Mouse (Mus musculus): ENCODE measurements around the gene Ggt5. TPM values are rescaled to one million over a fixed set of nuclear protein-coding genes. Genes with fewer than 3 reads are reported as not detected.
A peak's percentile ranks its signal among the peaks of the same experiment; 100 is the strongest.
"Not testable (repeated sequence)": the region's sequence is repeated elsewhere in the genome, so short reads cannot be mapped to it uniquely, and the experiment has no call there.

The Ggt5 gene
- polyA plus RNA-seq, 1 experiment from 2014 or later, result 0.21 TPM

GRCm38 (mm10) chr10:75559676-75560548 lies 29.2 kb upstream of the Ggt5 start, which contains the start of gene Lrrc75b:
Gene Lrrc75b (minus strand): TSS chr10:75560330.
- Histone ChIP-seq H3K9me3 (replicated peaks) (no peaks in the 10 kb centered on the region), H3K36me3 (no peaks in the 10 kb centered on the region), H3K4me2 (peak within 1 kb of the TSS; percentile 69), H3K27me3 (replicated peaks) (peaks cover 85% of the 10 kb centered on the region), H3K27ac (no peak within 1 kb of the TSS), H3K9ac (no peak within 1 kb of the TSS; the same call in 1 of the 2 replicates), H3K4me3 (peak within 1 kb of the TSS; percentile 47), H3K4me1 (peaks cover 17% of the 10 kb centered on the region)
- 2% methylated on average over 74 of the region's 75 CpGs for WGBS (ENCODE audit: insufficient replicate concordance)
- no peak for ATAC-seq

GRCm38 (mm10) chr10:75560549-75560899 lies 28.6 kb upstream of the Ggt5 start:
- 16% methylated on average over 6 of the region's 6 CpGs for WGBS (ENCODE audit: insufficient replicate concordance)
- no peak for ATAC-seq
- Histone ChIP-seq H3K9me3 (replicated peaks) (no peaks in the 10 kb centered on the region), H3K27me3 (replicated peaks) (peaks cover 85% of the 10 kb centered on the region), H3K4me3 (no peak overlapping the region; the same call in 1 of the 2 replicates), H3K36me3 (no peaks in the 10 kb centered on the region), H3K4me2 (peak overlapping the region; percentile 69), H3K4me1 (peaks cover 22% of the 10 kb centered on the region), H3K27ac (no peak overlapping the region), H3K9ac (no peak overlapping the region)

- Histone ChIP-seq H3K9me3 (replicated peaks) (no peaks in the 10 kb centered on the region), H3K27me3 (replicated peaks) (peaks cover 81% of the 10 kb centered on the region), H3K27ac (no peak within 1 kb of the TSS), H3K4me3 (no peak within 1 kb of the TSS; the same call in 1 of the 2 replicates), H3K36me3 (no peaks in the 10 kb centered on the region), H3K9ac (no peak within 1 kb of the TSS), H3K4me2 (peak within 1 kb of the TSS; percentile 69), H3K4me1 (peaks cover 28% of the 10 kb centered on the region)
- WGBS (ENCODE audit: insufficient replicate concordance), result 46% methylated on average over 10 of the region's 10 CpGs
- no peak for ATAC-seq
Measured at GRCm38 (mm10) chr10:75561071-75561654, 28.0 kb upstream of the Ggt5 start, which contains the start of gene Ggt1. Gene Ggt1 (plus strand): TSS chr10:75561604.

GRCm38 (mm10) chr10:75562596-75562995 lies 26.5 kb upstream of the Ggt5 start:
- no peak overlapping the region for H3K4me3 ChIP-seq
- H3K27me3 ChIP-seq (replicated peaks), result peaks cover 67% of the 10 kb centered on the region
- no peak overlapping the region for H3K4me2 ChIP-seq
- no peaks in the 10 kb centered on the region for H3K36me3 ChIP-seq
- no peaks in the 10 kb centered on the region for H3K9me3 ChIP-seq (replicated peaks)
- no peak overlapping the region for H3K27ac ChIP-seq
- no peak overlapping the region for H3K9ac ChIP-seq
- peaks cover 29% of the 10 kb centered on the region for H3K4me1 ChIP-seq
- no peak for ATAC-seq
- WGBS (ENCODE audit: insufficient replicate concordance), result 59% methylated on average over 8 of the region's 8 CpGs

GRCm38 (mm10) chr10:75564687-75565265 lies 24.4 kb upstream of the Ggt5 start:
- H3K27ac ChIP-seq, result no peak overlapping the region
- H3K36me3 ChIP-seq, result no peaks in the 10 kb centered on the region
- H3K27me3 ChIP-seq (replicated peaks), result peaks cover 45% of the 10 kb centered on the region
- H3K9ac ChIP-seq, result no peak overlapping the region
- 45% methylated on average over 12 of the region's 12 CpGs for WGBS (ENCODE audit: insufficient replicate concordance)
- ATAC-seq, result no peak
- H3K4me1 ChIP-seq, result peaks cover 42% of the 10 kb centered on the region
- no peak overlapping the region for H3K4me2 ChIP-seq
- H3K9me3 ChIP-seq (replicated peaks), result no peaks in the 10 kb centered on the region
- no peak overlapping the region for H3K4me3 ChIP-seq

- Histone ChIP-seq H3K4me1 (peaks cover 37% of the 10 kb centered on the region), H3K27ac (peak overlapping the region; percentile 52; the same call in 1 of the 2 replicates), H3K9ac (no peak overlapping the region), H3K27me3 (replicated peaks) (peaks cover 39% of the 10 kb centered on the region), H3K36me3 (no peaks in the 10 kb centered on the region), H3K9me3 (replicated peaks) (no peaks in the 10 kb centered on the region), H3K4me3 (no peak overlapping the region), H3K4me2 (peak overlapping the region; percentile 6; the same call in 1 of the 2 replicates)
- ATAC-seq, result peak; percentile 24; the same call in 1 of the 2 replicates
- 16% methylated on average over 6 of the region's 6 CpGs for WGBS (ENCODE audit: insufficient replicate concordance)
Measured at GRCm38 (mm10) chr10:75565436-75565835, 23.7 kb upstream of the Ggt5 start.

GRCm38 (mm10) chr10:75565906-75566305 lies 23.2 kb upstream of the Ggt5 start:
- H3K4me3 ChIP-seq, result no peak overlapping the region
- no peak overlapping the region for H3K9ac ChIP-seq
- peak overlapping the region; percentile 6; the same call in 1 of the 2 replicates for H3K4me2 ChIP-seq
- H3K27ac ChIP-seq, result peak overlapping the region; percentile 52; the same call in 1 of the 2 replicates
- WGBS (ENCODE audit: insufficient replicate concordance), result 27% methylated on average over 7 of the region's 7 CpGs
- ATAC-seq, result peak; percentile 17; the same call in 1 of the 2 replicates
- peaks cover 37% of the 10 kb centered on the region for H3K4me1 ChIP-seq
- no peaks in the 10 kb centered on the region for H3K9me3 ChIP-seq (replicated peaks)
- H3K36me3 ChIP-seq, result no peaks in the 10 kb centered on the region
- peaks cover 34% of the 10 kb centered on the region for H3K27me3 ChIP-seq (replicated peaks)

- WGBS (ENCODE audit: insufficient replicate concordance), result 42% methylated on average over 5 of the region's 5 CpGs
- ATAC-seq, result no peak
- peaks cover 30% of the 10 kb centered on the region for H3K27me3 ChIP-seq (replicated peaks)
- H3K4me2 ChIP-seq, result no peak overlapping the region
- peak overlapping the region; percentile 52; the same call in 1 of the 2 replicates for H3K27ac ChIP-seq
- no peak overlapping the region for H3K9ac ChIP-seq
- peaks cover 39% of the 10 kb centered on the region for H3K4me1 ChIP-seq
- no peak overlapping the region for H3K4me3 ChIP-seq
- H3K9me3 ChIP-seq (replicated peaks), result no peaks in the 10 kb centered on the region
- no peaks in the 10 kb centered on the region for H3K36me3 ChIP-seq
Measured at GRCm38 (mm10) chr10:75566321-75566720, 22.8 kb upstream of the Ggt5 start.

- H3K9ac ChIP-seq; H3K27ac ChIP-seq; H3K9me3 ChIP-seq (replicated peaks); H3K36me3 ChIP-seq; H3K4me2 ChIP-seq; H3K4me3 ChIP-seq; ATAC-seq: not testable (repeated sequence)
- Histone ChIP-seq H3K27me3 (replicated peaks) (peaks cover 25% of the 10 kb centered on the region), H3K4me1 (peaks cover 42% of the 10 kb centered on the region)
- WGBS (ENCODE audit: insufficient replicate concordance), result 66% methylated on average over 2 of the region's 2 CpGs
Measured at GRCm38 (mm10) chr10:75566765-75567164, 22.4 kb upstream of the Ggt5 start.

- Histone ChIP-seq H3K4me2 (peak overlapping the region; percentile 31), H3K4me1 (peaks cover 42% of the 10 kb centered on the region), H3K4me3 (no peak overlapping the region), H3K9ac (peak overlapping the region; percentile 17; the same call in 1 of the 2 replicates), H3K27ac (no peak overlapping the region), H3K9me3 (replicated peaks) (no peaks in the 10 kb centered on the region), H3K27me3 (replicated peaks) (peaks cover 13% of the 10 kb centered on the region), H3K36me3 (no peaks in the 10 kb centered on the region)
- WGBS (ENCODE audit: insufficient replicate concordance), result 16% methylated on average over 5 of the region's 5 CpGs
- ATAC-seq, result no peak
Measured at GRCm38 (mm10) chr10:75568029-75568428, 21.1 kb upstream of the Ggt5 start.

- ATAC-seq, result no peak
- Histone ChIP-seq H3K27me3 (replicated peaks) (peaks cover 14% of the 10 kb centered on the region), H3K4me1 (peaks cover 42% of the 10 kb centered on the region), H3K9ac (peak overlapping the region; percentile 17; the same call in 1 of the 2 replicates), H3K4me2 (peak overlapping the region; percentile 31), H3K4me3 (0 out of 2 replicates have a peak overlapping the region, but pooled peaks have one; percentile 8), H3K27ac (no peak overlapping the region), H3K36me3 (no peaks in the 10 kb centered on the region), H3K9me3 (replicated peaks) (no peaks in the 10 kb centered on the region)
- WGBS (ENCODE audit: insufficient replicate concordance), result 19% methylated on average over 11 of the region's 11 CpGs
Measured at GRCm38 (mm10) chr10:75568441-75568840, 20.7 kb upstream of the Ggt5 start.
